In the genomic region with DNA sequence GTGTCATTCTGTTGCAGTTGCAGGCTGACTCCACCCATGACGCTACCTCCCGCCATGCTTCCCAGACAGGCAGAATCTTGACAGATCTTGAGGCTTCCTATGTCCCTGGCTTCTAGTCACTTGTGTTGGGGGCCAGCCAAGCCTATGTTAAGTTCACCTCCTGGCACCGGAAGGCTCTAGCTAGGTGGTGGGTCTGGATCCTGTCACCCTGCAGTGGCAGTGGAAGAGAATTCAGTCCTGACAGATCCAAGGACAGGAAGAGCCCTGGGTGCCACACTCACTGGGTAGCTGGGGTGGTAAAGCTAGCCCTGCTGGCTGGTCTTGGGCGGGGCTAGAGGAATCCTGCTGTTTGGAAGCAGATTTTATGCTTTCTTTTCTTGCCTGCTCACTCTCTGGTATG, we compare ENCODE assay signal across 21 mouse cellular contexts. TPM values are rescaled to one million over a fixed set of nuclear protein-coding genes. Genes with fewer than 3 reads are reported as not detected.
"Had no signal": no experiment of that assay in that cellular context is flagged by ENCODE, and none has a peak within 500 bp of the region (broad histone marks: within the 10 kb centered on the region; RNA-seq: fewer than 3 reads in every experiment).

No protein-coding gene starts in this region.

- DNase-seq: kidney, postnatal 14 days; left cerebral cortex, postnatal 4 days; lung, adult 2 months; lung, postnatal 36 days; midbrain, embryonic 14.5 days; retina, postnatal 1 day; right cerebral cortex, postnatal 4 days; spleen, adult 18-20 months had no signal

- H3K27me3 ChIP-seq: liver, embryonic 15.5 days had no signal

- H3K27ac ChIP-seq: kidney, embryonic 15.5 days; liver, embryonic 15.5 days; neural tube, embryonic 12.5 days had no signal

- ATAC-seq: lung, postnatal 0 days had no signal

- H3K36me3 ChIP-seq: kidney, embryonic 15.5 days; liver, embryonic 15.5 days; neural tube, embryonic 12.5 days had no signal

- H3K4me3 ChIP-seq: kidney, embryonic 15.5 days; liver, embryonic 15.5 days; neural tube, embryonic 12.5 days had no signal

- H3K4me2 ChIP-seq: kidney, embryonic 15.5 days; liver, embryonic 11.5 days; liver, embryonic 15.5 days; neural tube, embryonic 12.5 days had no signal

- H3K9me3 ChIP-seq: kidney, embryonic 15.5 days; liver, embryonic 15.5 days; neural tube, embryonic 12.5 days had no signal

- H3K9ac ChIP-seq: kidney, embryonic 15.5 days; liver, embryonic 15.5 days; neural tube, embryonic 12.5 days had no signal

RNA-seq across cellular contexts. Expression of a gene that starts 10.5 kb away (rescaled TPM):
- total RNA-seq: left cerebral cortex, adult 18-20 months; left cerebral cortex, postnatal 10 days; left cerebral cortex, postnatal 4 days; megakaryocyte progenitor cell, adult 5-6 weeks; monocyte, adult 5-6 weeks; neutrophil, adult 5-6 weeks had no signal
- polyA plus RNA-seq: kidney, embryonic 15.5 days; large intestine, adult 2 months; limb, embryonic 14.5 days; liver, embryonic 11.5 days; liver, embryonic 15.5 days; lung, adult 2 months; lung, postnatal 0 days; midbrain, embryonic 14.5 days; neural tube, embryonic 12.5 days; stomach, embryonic 14.5 days had no signal

RNA-seq across cellular contexts. Expression of a gene that starts 23.9 kb away (rescaled TPM):
- total RNA-seq: megakaryocyte progenitor cell, adult 5-6 weeks; monocyte, adult 5-6 weeks had no signal
